In the genomic region with DNA sequence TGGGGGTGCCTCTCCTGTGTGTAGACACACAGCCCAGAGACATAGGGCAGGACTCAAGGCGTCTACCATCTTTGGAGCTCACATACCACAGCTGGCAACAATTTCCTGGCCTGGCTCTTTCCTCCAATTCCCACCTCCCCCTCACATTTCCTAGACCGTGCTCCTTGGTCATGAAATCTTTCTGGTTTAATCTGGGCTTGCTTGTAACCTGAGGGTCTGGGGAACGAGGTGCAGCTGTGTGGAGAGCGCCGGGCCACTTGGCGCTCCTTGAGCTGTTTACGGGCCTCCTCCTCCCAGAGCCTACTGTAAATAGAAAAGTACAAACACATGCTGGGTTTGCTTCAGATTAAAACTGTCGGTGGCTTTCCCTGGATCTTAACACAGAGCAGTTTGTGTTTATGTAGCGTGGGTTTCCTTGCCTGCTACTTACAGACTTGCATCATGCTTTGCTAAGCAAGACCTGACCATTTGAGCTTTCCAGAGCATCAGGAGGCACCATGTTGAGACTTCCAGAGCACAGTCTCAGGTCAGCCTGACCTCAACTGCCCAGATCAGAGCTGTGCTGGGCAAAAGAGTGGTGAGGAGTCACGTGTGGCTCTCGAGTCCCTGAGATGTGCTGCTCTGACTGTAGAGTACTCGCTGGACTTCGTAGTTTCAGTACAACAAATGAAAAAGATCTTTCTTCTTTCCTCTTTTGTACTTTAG, we compare ENCODE assay signal across 11 mouse cellular contexts.
DNase-seq lines count a peak whose midpoint lies in the region; ATAC-seq and TF ChIP-seq lines count a peak whose summit lies in the region.
"Had no signal": no experiment of that assay in that cellular context is flagged by ENCODE, and none has a peak within 500 bp of the region (broad histone marks: within the 10 kb centered on the region; RNA-seq: fewer than 3 reads in every experiment).

No protein-coding gene starts in this region.

- no peak overlapping the region for H3K4me3 ChIP-seq in gastrocnemius, adult 2 months
- H3K4me3 ChIP-seq in left cerebral cortex, adult 2 months = no peak overlapping the region
- no peak overlapping the region for H3K4me3 ChIP-seq in limb, embryonic 12.5 days (replicated peaks)
- H3K4me3 ChIP-seq: myocyte had no signal

- no peak overlapping the region for H3K9ac ChIP-seq in limb, embryonic 12.5 days (replicated peaks)

- H3K27ac ChIP-seq in gastrocnemius, adult 2 months = peak overlapping the region; percentile 76
- peak overlapping the region; percentile 2; the same call in 1 of the 2 replicates for H3K27ac ChIP-seq in left cerebral cortex, adult 2 months
- H3K27ac ChIP-seq in limb, embryonic 12.5 days = peak overlapping the region; percentile 98

- H3K27me3 ChIP-seq in limb, embryonic 12.5 days = 0 out of 2 replicates have a peak, but pooled peaks cover 3% of the 10 kb centered on the region

- H3K9me3 ChIP-seq in limb, embryonic 12.5 days = no peaks in the 10 kb centered on the region

- intact Hi-C loops in gastrocnemius, adult 2 months (cut with DNase I) = no loop called here
- intact Hi-C loops in left cerebral cortex, adult 2 months (cut with DNase I) = no loop called here

- ATAC-seq in limb, embryonic 12.5 days (ENCODE audit: insufficient number of reproducible peaks, insufficient read depth, low FRiP score, low TSS enrichment, low read depth) = peak; percentile 90
- ATAC-seq in monocyte, adult 5-6 weeks (replicated peaks; ENCODE audit: insufficient number of reproducible peaks, low FRiP score, low TSS enrichment, poor library complexity, severe bottlenecking) = no peak

- H3K4me2 ChIP-seq in limb, embryonic 12.5 days = no peak overlapping the region; the same call in 1 of the 2 replicates

- no peak for DNase-seq in gastrocnemius, adult 2 months
- no peak for DNase-seq in gastrocnemius, postnatal 25 days
- no peak for DNase-seq in left cerebral cortex, adult 2 months (ENCODE audit: extremely low spot score in 1 of 2, low spot score in 2 of 2)
- no peak for DNase-seq in left cerebral cortex, adult 18-20 months (ENCODE audit: low spot score in 2 of 2)
- DNase-seq in embryo, embryonic 10.5 days (ENCODE audit: low spot score) = peak; percentile 77
- DNase-seq in MN1 (ENCODE audit: low spot score) = no peak
- DNase-seq: layer of hippocampus, adult 9-11 months; right cerebral cortex, postnatal 25 days had no signal

- WGBS in limb, embryonic 12.5 days = 16% methylated on average over 13 of the region's 13 CpGs

- TF ChIP-seq CTCF in gastrocnemius, adult 2 months (IDR thresholded peaks at IDR 0.05) = no peak
- TF ChIP-seq CTCF in left cerebral cortex, adult 2 months (IDR thresholded peaks at IDR 0.05) = no peak

- no peaks in the 10 kb centered on the region for H3K36me3 ChIP-seq in limb, embryonic 12.5 days

- peaks cover 64% of the 10 kb centered on the region for H3K4me1 ChIP-seq in limb, embryonic 12.5 days (replicated peaks)

Comparison
In these comparisons a context has a peak if more than half of its experiments do, and no peak if none do; other contexts are left out.
1. H3K27ac ChIP-seq: peak in every context shown above with its lines; median percentile 98 in limb, embryonic 12.5 days; 76 in gastrocnemius, adult 2 months; 2 in left cerebral cortex, adult 2 months.